Mouse (Mus musculus) frontal cortex, postnatal 36 days (tissue): ENCODE measurements around the gene Ica1.

Source experiments
- DNase-seq, 2 experiments: peaks; one replicate each; pipeline ENCODE4 v3.0.0; 2022; ENCODE audit warnings: low spot score in 2 of 2

Gene Ica1

GRCm38 (mm10) chr6:8778296-8778649 lies at the start of gene Ica1:
Gene Ica1 (minus strand): TSS chr6:8778488.
- DNase-seq, result no peak

GRCm38 (mm10) chr6:8819866-8820265 lies 41.6 kb upstream of the Ica1 start:
- no peak for DNase-seq

- DNase-seq, result no peak
Measured at GRCm38 (mm10) chr6:8814332-8815002, 36.2 kb upstream of the Ica1 start.

GRCm38 (mm10) chr6:8802561-8803150 lies 24.4 kb upstream of the Ica1 start:
- no peak for DNase-seq

- DNase-seq, result no peak
Measured at GRCm38 (mm10) chr6:8792385-8792784, 14.1 kb upstream of the Ica1 start.

GRCm38 (mm10) chr6:8791781-8792180 lies 13.5 kb upstream of the Ica1 start:
- no peak for DNase-seq

GRCm38 (mm10) chr6:8780618-8781017 lies 2.3 kb upstream of the Ica1 start:
- no peak for DNase-seq

- peak; percentile 72 to 74 for DNase-seq
Measured at GRCm38 (mm10) chr6:8777411-8778295, 635 bp downstream of the Ica1 start.

- no peak for DNase-seq
Measured at GRCm38 (mm10) chr6:8771539-8771938, 6.7 kb downstream of the Ica1 start.

- DNase-seq, result no peak
Measured at GRCm38 (mm10) chr6:8770341-8770740, 7.9 kb downstream of the Ica1 start.

- no peak for DNase-seq
Measured at GRCm38 (mm10) chr6:8769803-8770202, 8.5 kb downstream of the Ica1 start.

GRCm38 (mm10) chr6:8766652-8767051 lies 11.6 kb downstream of the Ica1 start:
- no peak for DNase-seq

- DNase-seq, result peak in 1 of 2 experiments; percentile 19
Measured at GRCm38 (mm10) chr6:8765801-8766200, 12.5 kb downstream of the Ica1 start.

- DNase-seq, result no peak
Measured at GRCm38 (mm10) chr6:8765064-8765463, 13.2 kb downstream of the Ica1 start.

- DNase-seq, result no peak
Measured at GRCm38 (mm10) chr6:8760708-8761294, 17.5 kb downstream of the Ica1 start.

GRCm38 (mm10) chr6:8759901-8760300 lies 18.4 kb downstream of the Ica1 start:
- no peak for DNase-seq

GRCm38 (mm10) chr6:8755760-8756276 lies 22.5 kb downstream of the Ica1 start:
- DNase-seq, result no peak

- no peak for DNase-seq
Measured at GRCm38 (mm10) chr6:8754486-8754885, 23.8 kb downstream of the Ica1 start.

GRCm38 (mm10) chr6:8753723-8754036 lies 24.6 kb downstream of the Ica1 start:
- no peak for DNase-seq

GRCm38 (mm10) chr6:8752984-8753722 lies 25.1 kb downstream of the Ica1 start:
- DNase-seq, result no peak

- DNase-seq, result no peak
Measured at GRCm38 (mm10) chr6:8744886-8745285, 33.4 kb downstream of the Ica1 start.
